Mouse (Mus musculus) macrophage (primary cell): Measurements from ENCODE around the gene Madd. TPM values are rescaled to one million over a fixed set of nuclear protein-coding genes. Genes with fewer than 3 reads are reported as not detected.

Source experiments
- H3K27ac ChIP-seq: fragments of 350-480 bp; formaldehyde crosslinking; 2 replicates; pipeline ENCODE4 v1.9.0; 2021
- H3K36me3 ChIP-seq: fragments of 350-480 bp; formaldehyde crosslinking; 2 replicates; pipeline ENCODE4 v1.9.0; 2021; ENCODE audit errors: inconsistent target
- H3K4me3 ChIP-seq: fragments of 350-480 bp; formaldehyde crosslinking; 2 replicates; pipeline ENCODE4 v1.9.0; 2021; ENCODE audit errors: inconsistent target
- H3K79me2 ChIP-seq: fragments of 350-480 bp; formaldehyde crosslinking; 2 replicates; pipeline ENCODE4 v1.9.0; 2021; ENCODE audit errors: inconsistent target
- WGBS: methylation state at CpG from one replicate; pipeline ENCODE4 v1.1.7; 2026; ENCODE audit warnings: inconsistent platforms; ENCODE audit not compliant: missing documents; 5-methylcytosine and 5-hydroxymethylcytosine counted together
- polyA plus RNA-seq: library from polyadenylated mRNA; stranded (reverse); fragments of 250-400 nt; gene quantifications from 3 replicates; pipeline ENCODE4 v1.2.4, GENCODE M21; 2018; ENCODE audit warnings: inconsistent platforms

Madd gene
- polyA plus RNA-seq, 1 experiment from 2014 or later: 31.9 TPM

- no peak overlapping the region for H3K4me3 ChIP-seq
- no peak overlapping the region for H3K27ac ChIP-seq
- WGBS: 83% methylated on average over 10 of the region's 10 CpGs
- H3K79me2 ChIP-seq: no peaks in the 10 kb centered on the region
- no peaks in the 10 kb centered on the region for H3K36me3 ChIP-seq
Observed at GRCm38 (mm10) chr2:91125101-91125500, 58.5 kb downstream of the Madd start.

- no peak overlapping the region for H3K4me3 ChIP-seq
- WGBS: 86% methylated on average over 6 of the region's 6 CpGs
Observed at GRCm38 (mm10) chr2:91123521-91123920, 60.1 kb downstream of the Madd start.

GRCm38 (mm10) chr2:91121497-91121896 lies 62.1 kb downstream of the Madd start:
- 91% methylated on average over 5 of the region's 8 CpGs for WGBS
- no peak overlapping the region for H3K4me3 ChIP-seq
- no peak overlapping the region for H3K27ac ChIP-seq

More at GRCm38 (mm10) chr2:91123521-91123920, 60.1 kb downstream of the Madd start:
- H3K79me2 ChIP-seq: no peaks in the 10 kb centered on the region
- H3K27ac ChIP-seq: no peak overlapping the region
- H3K36me3 ChIP-seq: no peaks in the 10 kb centered on the region

GRCm38 (mm10) chr2:91121011-91121410 lies 62.6 kb downstream of the Madd start:
- no peak overlapping the region for H3K27ac ChIP-seq
- 85% methylated on average over 6 of the region's 6 CpGs for WGBS

More at GRCm38 (mm10) chr2:91121497-91121896, 62.1 kb downstream of the Madd start:
- H3K36me3 ChIP-seq: no peaks in the 10 kb centered on the region
- H3K79me2 ChIP-seq: no peaks in the 10 kb centered on the region

GRCm38 (mm10) chr2:91120261-91120671 lies 63.4 kb downstream of the Madd start:
- H3K27ac ChIP-seq: no peak overlapping the region
- WGBS: 80% methylated on average over 6 of the region's 6 CpGs

More at GRCm38 (mm10) chr2:91121011-91121410, 62.6 kb downstream of the Madd start:
- peaks cover 3% of the 10 kb centered on the region; the same call in 1 of the 2 replicates for H3K36me3 ChIP-seq
- H3K4me3 ChIP-seq: no peak overlapping the region
- no peaks in the 10 kb centered on the region for H3K79me2 ChIP-seq

GRCm38 (mm10) chr2:91119551-91119950 lies 64.1 kb downstream of the Madd start:
- H3K27ac ChIP-seq: no peak overlapping the region
- 93% methylated on average over 6 of the region's 6 CpGs for WGBS
- no peak overlapping the region for H3K4me3 ChIP-seq
- H3K36me3 ChIP-seq: peaks cover 13% of the 10 kb centered on the region
- H3K79me2 ChIP-seq: no peaks in the 10 kb centered on the region

More at GRCm38 (mm10) chr2:91120261-91120671, 63.4 kb downstream of the Madd start:
- H3K79me2 ChIP-seq: no peaks in the 10 kb centered on the region
- no peak overlapping the region for H3K4me3 ChIP-seq
- peaks cover 8% of the 10 kb centered on the region; the same call in 1 of the 2 replicates for H3K36me3 ChIP-seq

GRCm38 (mm10) chr2:91119061-91119460 lies 64.6 kb downstream of the Madd start:
- Histone ChIP-seq H3K36me3 (peaks cover 18% of the 10 kb centered on the region), H3K4me3 (no peak overlapping the region), H3K79me2 (peaks cover 3% of the 10 kb centered on the region; the same call in 1 of the 2 replicates), H3K27ac (no peak overlapping the region)
- WGBS: 93% methylated on average over 19 of the region's 19 CpGs

GRCm38 (mm10) chr2:91118647-91119046 lies 65.0 kb downstream of the Madd start:
- H3K4me3 ChIP-seq: no peak overlapping the region

GRCm38 (mm10) chr2:91117585-91118275 lies 65.9 kb downstream of the Madd start, which contains the start of gene Mybpc3:
TSS of gene Mybpc3 (plus strand) at chr2:91118144.
- Histone ChIP-seq H3K79me2 (peaks cover 16% of the 10 kb centered on the region), H3K27ac (no peak within 1 kb of the TSS), H3K4me3 (no peak within 1 kb of the TSS), H3K36me3 (peaks cover 31% of the 10 kb centered on the region)
- WGBS: 95% methylated on average over 9 of the region's 11 CpGs

More at GRCm38 (mm10) chr2:91118647-91119046, 65.0 kb downstream of the Madd start:
- Histone ChIP-seq H3K27ac (no peak overlapping the region), H3K36me3 (peaks cover 22% of the 10 kb centered on the region), H3K79me2 (peaks cover 7% of the 10 kb centered on the region)
- 73% methylated on average over 1 of the region's 1 CpGs for WGBS

- WGBS: 82% methylated on average over 5 of the region's 5 CpGs
- Histone ChIP-seq H3K4me3 (no peak overlapping the region), H3K27ac (no peak overlapping the region), H3K36me3 (peaks cover 40% of the 10 kb centered on the region), H3K79me2 (peaks cover 25% of the 10 kb centered on the region)
Observed at GRCm38 (mm10) chr2:91116842-91117241, 66.8 kb downstream of the Madd start.

GRCm38 (mm10) chr2:91115578-91115970 lies 68.1 kb downstream of the Madd start:
- peaks cover 38% of the 10 kb centered on the region for H3K79me2 ChIP-seq
- H3K4me3 ChIP-seq: no peak overlapping the region
- peaks cover 53% of the 10 kb centered on the region for H3K36me3 ChIP-seq
- H3K27ac ChIP-seq: no peak overlapping the region
- 96% methylated on average over 12 of the region's 12 CpGs for WGBS

GRCm38 (mm10) chr2:91114781-91115577 lies 68.7 kb downstream of the Madd start:
- H3K4me3 ChIP-seq: no peak overlapping the region
- WGBS: 93% methylated on average over 36 of the region's 42 CpGs
- peaks cover 44% of the 10 kb centered on the region for H3K79me2 ChIP-seq
- H3K36me3 ChIP-seq: peaks cover 57% of the 10 kb centered on the region
- H3K27ac ChIP-seq: no peak overlapping the region

GRCm38 (mm10) chr2:91113852-91114251 lies 69.8 kb downstream of the Madd start:
- Histone ChIP-seq H3K27ac (peak overlapping the region; percentile 77), H3K79me2 (peaks cover 55% of the 10 kb centered on the region), H3K4me3 (no peak overlapping the region), H3K36me3 (peaks cover 68% of the 10 kb centered on the region)
- WGBS: 90% methylated on average over 6 of the region's 6 CpGs

GRCm38 (mm10) chr2:91113334-91113733 lies 70.3 kb downstream of the Madd start:
- peaks cover 73% of the 10 kb centered on the region for H3K36me3 ChIP-seq
- H3K4me3 ChIP-seq: no peak overlapping the region
- 48% methylated on average over 10 of the region's 10 CpGs for WGBS
- peaks cover 60% of the 10 kb centered on the region for H3K79me2 ChIP-seq
- H3K27ac ChIP-seq: peak overlapping the region; percentile 77

- Histone ChIP-seq H3K27ac (peak overlapping the region; percentile 77), H3K79me2 (peaks cover 69% of the 10 kb centered on the region), H3K4me3 (no peak overlapping the region), H3K36me3 (peaks cover 82% of the 10 kb centered on the region)
- WGBS: 56% methylated on average over 4 of the region's 4 CpGs
Observed at GRCm38 (mm10) chr2:91112491-91112890, 71.1 kb downstream of the Madd start.
